Mouse (Mus musculus) testis, adult 2 months (tissue): ENCODE measurements around the gene Foxs1.

ENCODE experiments used
- CTCF ChIP-seq: fragments of 200-500 bp; IDR thresholded peaks from 2 replicates; pipeline ENCODE4 v1.5.1; 2012; ENCODE audit warnings: low read depth, mild to moderate bottlenecking, inconsistent platforms, low read length, moderate library complexity; ENCODE audit not compliant: control insufficient read depth, insufficient read depth, insufficient replicate concordance
- POLR2A ChIP-seq: fragments of 200-500 bp; IDR thresholded peaks from 2 replicates; pipeline ENCODE4 v1.6.1; 2012; ENCODE audit warnings: low read depth, mild to moderate bottlenecking, inconsistent platforms, low read length, moderate library complexity; ENCODE audit not compliant: control insufficient read depth

DNA sequence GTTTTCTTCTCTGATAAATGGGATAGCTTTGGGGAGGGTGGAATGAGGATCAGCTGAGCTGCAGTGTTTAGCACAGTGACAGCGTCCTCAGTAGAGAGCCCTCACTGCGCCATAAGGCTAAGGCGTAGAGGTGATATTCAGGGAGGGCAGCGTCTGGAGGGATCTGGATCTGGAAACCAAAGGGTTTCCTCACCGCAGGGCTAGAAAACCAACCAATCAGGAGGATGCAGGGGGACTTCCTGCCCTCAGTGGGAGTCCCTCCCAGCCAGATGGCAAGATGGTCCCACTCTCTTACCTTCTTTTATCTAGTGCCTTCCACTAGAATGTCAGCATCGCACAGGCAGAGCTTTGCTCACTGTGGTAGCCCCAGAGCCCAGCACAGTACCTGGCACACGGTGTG is 8.8 kb upstream of the Foxs1 start:
- TF ChIP-seq POLR2A (no peak), CTCF (no peak)
